Mouse (Mus musculus): ENCODE data around the gene Ly86. TPM values are rescaled to one million over a fixed set of nuclear protein-coding genes. Genes with fewer than 3 reads are reported as not detected.

Gene Ly86
- polyA plus RNA-seq, 1 experiment from 2014 or later: 6.7 TPM

DNA sequence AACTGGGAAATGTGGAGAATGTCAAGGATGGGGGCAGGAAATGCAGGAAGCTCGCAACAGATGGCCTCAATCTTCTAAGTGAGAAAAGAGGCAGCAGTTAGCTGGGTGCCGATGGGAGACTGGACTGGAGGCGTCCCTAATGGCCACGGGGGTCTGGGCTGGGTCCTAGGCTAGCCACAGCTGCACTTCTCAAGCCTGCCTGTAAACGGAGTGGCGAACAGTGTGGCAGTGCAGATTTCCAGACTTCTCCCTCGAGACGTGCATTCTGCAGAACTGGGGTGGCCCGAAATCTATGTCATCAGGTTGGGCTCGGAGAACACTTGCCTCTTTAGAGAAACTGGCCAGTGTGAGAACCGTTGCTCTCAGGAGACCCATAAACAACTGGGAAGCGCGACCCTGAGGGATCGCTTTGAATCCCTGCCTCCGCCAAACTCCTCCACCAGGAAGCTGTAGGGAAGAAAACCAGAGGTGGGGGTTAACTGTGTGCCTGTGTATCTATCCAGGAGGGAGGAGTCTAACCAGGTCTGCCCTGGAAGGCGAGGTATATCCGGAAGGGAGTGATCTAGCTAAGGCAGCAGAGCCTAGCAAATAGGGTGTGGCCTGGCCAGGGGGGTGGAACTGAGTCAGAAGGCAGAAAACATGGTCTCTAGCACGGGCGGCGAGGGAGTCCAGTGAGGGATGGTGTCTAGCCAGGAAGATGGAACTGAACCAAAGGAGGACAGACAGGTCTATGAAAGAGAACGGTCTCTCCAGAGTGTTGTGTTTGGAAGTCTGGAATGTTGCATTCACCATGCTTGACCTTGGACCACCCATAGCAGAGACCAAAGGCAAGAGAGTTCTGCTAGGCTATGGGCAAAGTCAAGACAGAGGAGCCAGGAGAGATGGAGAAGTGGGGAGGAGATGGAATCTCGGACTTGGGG lies 107.3 kb downstream of the Ly86 start:
- Histone ChIP-seq H3K27ac (no peak overlapping the region), H3K9me3 (no peaks in the 10 kb centered on the region), H3K27me3 (replicated peaks) (no peaks in the 10 kb centered on the region), H3K4me2 (replicated peaks) (peak overlapping the region; percentile 60), H3K4me3 (peak overlapping the region; percentile 13; the same call in 1 of the 2 replicates), H3K9ac (0 out of 2 replicates have a peak overlapping the region, but pooled peaks have one; percentile 17), H3K4me1 (peaks cover 15% of the 10 kb centered on the region), H3K36me3 (no peaks in the 10 kb centered on the region)
- peak; percentile 64 for ATAC-seq (ENCODE audit: low FRiP score, low read depth)
- 5% methylated on average over 22 of the region's 22 CpGs for WGBS

DNA sequence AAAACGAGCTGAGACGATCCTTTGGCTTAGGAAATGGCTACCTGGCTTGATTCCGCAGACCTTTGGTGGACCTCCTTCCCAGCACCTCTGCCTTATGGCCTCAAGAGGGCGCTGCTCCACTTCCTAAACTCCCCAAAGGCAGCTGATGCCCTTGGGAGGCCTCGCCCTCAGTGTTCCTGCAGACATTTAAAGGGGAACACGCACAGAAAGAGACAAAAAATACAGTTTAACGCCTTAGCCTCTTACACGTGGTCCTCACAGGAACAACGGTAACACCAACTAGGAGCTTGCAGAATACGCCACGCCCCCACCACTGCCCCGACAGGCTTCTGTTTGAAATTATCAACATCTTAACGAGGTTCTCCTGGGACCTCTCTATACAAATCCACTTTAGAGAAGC lies 108.2 kb downstream of the Ly86 start:
- WGBS: 7% methylated on average over 13 of the region's 13 CpGs
- Histone ChIP-seq H3K9ac (no peak overlapping the region), H3K27ac (no peak overlapping the region), H3K4me1 (peaks cover 15% of the 10 kb centered on the region), H3K4me2 (replicated peaks) (peak overlapping the region; percentile 60; the same call in 1 of the 2 replicates), H3K36me3 (no peaks in the 10 kb centered on the region), H3K27me3 (replicated peaks) (no peaks in the 10 kb centered on the region), H3K9me3 (no peaks in the 10 kb centered on the region), H3K4me3 (no peak overlapping the region)
- no peak for ATAC-seq (ENCODE audit: low FRiP score, low read depth)

DNA sequence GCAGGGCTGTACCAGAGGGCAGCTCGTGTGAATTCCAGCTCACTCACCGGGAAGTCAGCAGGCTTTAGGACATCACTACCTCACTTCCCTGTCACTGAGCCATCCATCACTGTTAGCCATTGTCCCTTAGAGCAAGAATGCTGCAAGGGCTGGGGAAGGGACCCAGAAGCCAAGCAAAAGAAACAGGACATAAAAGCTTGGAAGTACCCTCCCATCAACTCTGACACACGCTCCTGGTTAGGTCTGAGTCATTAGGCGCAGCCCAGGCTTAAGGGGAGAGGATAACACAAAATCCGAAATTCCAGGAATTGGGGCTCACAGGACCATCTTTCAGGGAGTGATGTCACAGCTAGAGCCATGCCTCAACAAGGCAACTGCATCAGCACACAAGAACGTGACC lies 109.3 kb downstream of the Ly86 start:
- H3K4me2 ChIP-seq (replicated peaks): no peak overlapping the region
- peaks cover 15% of the 10 kb centered on the region for H3K4me1 ChIP-seq
- no peaks in the 10 kb centered on the region for H3K36me3 ChIP-seq
- 21% methylated on average over 6 of the region's 6 CpGs for WGBS
- no peak overlapping the region for H3K4me3 ChIP-seq
- no peaks in the 10 kb centered on the region for H3K27me3 ChIP-seq (replicated peaks)
- H3K9me3 ChIP-seq: no peaks in the 10 kb centered on the region
- no peak overlapping the region for H3K27ac ChIP-seq
- ATAC-seq (ENCODE audit: low FRiP score, low read depth): no peak
- no peak overlapping the region for H3K9ac ChIP-seq

DNA sequence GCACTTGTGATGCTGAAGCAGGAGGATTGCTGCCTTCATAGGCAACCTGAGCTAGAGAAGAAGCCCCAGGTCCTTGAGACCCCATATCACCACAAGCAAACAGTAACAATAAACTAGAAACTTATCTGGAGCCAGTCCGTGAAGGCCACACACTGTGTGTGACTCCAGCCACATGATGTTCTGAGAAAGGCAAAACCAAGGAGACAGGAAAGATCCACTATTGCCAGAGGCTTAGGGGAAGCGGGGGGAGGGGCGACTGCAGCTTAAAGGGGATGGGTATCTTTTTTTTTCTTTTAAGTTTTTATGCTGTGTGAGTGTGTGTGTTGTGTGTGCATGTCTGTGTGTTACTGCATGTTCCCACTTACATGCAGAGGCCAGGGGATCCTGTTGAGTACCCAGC lies 110.6 kb downstream of the Ly86 start:
- WGBS: 74% methylated on average over 3 of the region's 3 CpGs
- H3K9me3 ChIP-seq: no peaks in the 10 kb centered on the region
- H3K27ac ChIP-seq: no peak overlapping the region

DNA sequence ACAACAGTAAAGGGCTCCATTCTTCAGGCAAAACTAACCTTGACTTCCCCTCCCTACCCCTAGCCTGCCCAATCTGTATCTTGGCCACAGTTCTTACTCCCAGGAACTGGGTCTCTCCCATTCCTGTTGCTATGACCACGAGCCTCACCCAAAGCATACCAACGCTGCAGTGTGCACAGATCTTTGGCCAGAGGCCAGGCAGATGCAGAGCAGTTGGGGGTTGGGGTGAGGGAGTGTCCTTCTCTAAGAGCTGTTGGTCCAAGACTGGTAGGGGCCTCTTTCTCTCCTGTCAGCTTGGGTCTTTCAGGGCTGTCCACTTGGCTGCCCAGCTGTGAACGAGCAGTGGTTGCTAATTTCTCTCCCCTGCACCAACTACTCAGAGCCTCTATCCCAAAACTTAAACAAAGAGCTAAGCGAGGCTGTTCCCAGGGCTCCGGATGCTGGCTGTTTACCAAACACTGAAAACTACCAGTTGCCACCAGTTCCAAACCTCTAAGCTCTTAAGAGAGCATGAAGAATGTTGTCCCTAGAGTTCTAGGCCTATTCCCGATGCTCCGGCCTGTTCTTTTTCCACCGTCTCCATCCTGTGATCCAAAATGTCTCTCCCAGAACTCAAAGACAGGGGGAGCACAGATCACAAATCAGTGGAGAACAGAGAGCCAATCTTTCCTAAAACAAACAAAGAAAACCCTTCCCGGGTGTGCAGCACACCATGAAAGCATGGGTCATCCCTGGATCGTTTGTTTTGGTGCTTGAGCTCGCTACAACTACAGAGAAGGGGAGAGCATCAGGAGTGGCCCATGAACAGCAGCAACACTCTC lies 112.2 kb downstream of the Ly86 start:
- Histone ChIP-seq H3K4me3 (no peak overlapping the region), H3K4me1 (peaks cover 12% of the 10 kb centered on the region), H3K27me3 (replicated peaks) (no peaks in the 10 kb centered on the region), H3K4me2 (replicated peaks) (no peak overlapping the region), H3K27ac (no peak overlapping the region), H3K9me3 (no peaks in the 10 kb centered on the region), H3K9ac (no peak overlapping the region), H3K36me3 (no peaks in the 10 kb centered on the region)
- peak; percentile 41 for ATAC-seq (ENCODE audit: low FRiP score, low read depth)
- 56% methylated on average over 11 of the region's 11 CpGs for WGBS

More for the DNA sequence above, 110.6 kb downstream of the Ly86 start:
- no peak overlapping the region for H3K4me3 ChIP-seq
- no peak overlapping the region for H3K9ac ChIP-seq
- H3K36me3 ChIP-seq: no peaks in the 10 kb centered on the region
- peaks cover 15% of the 10 kb centered on the region for H3K4me1 ChIP-seq
- H3K27me3 ChIP-seq (replicated peaks): no peaks in the 10 kb centered on the region
- H3K4me2 ChIP-seq (replicated peaks): no peak overlapping the region
- ATAC-seq (ENCODE audit: low FRiP score, low read depth): no peak

DNA sequence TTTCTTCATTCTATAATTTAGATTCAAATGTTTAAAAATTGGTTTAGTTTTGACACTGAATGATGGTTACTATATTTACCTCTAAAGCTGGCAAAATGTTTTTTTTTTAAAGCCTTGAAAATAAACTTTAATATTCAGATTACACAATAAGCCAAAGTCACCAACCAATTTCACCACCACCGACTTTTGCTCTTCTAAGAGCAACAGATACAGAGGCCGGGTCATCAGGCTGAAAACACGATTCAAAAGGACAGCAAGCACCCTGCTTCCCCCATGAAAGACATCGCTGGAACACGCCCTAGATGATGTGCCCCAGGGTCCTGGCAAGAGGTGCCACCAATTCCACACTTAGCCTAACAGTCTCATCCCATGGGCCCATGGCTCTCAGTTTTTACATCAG lies 113.5 kb downstream of the Ly86 start:
- ATAC-seq (ENCODE audit: low FRiP score, low read depth): no peak
- no peaks in the 10 kb centered on the region for H3K27me3 ChIP-seq (replicated peaks)
- H3K9me3 ChIP-seq: no peaks in the 10 kb centered on the region
- no peak overlapping the region for H3K27ac ChIP-seq
- no peak overlapping the region for H3K4me3 ChIP-seq
- no peak overlapping the region for H3K9ac ChIP-seq
- no peaks in the 10 kb centered on the region for H3K4me1 ChIP-seq
- H3K36me3 ChIP-seq: no peaks in the 10 kb centered on the region
- 75% methylated on average over 5 of the region's 5 CpGs for WGBS
- no peak overlapping the region for H3K4me2 ChIP-seq (replicated peaks)

DNA sequence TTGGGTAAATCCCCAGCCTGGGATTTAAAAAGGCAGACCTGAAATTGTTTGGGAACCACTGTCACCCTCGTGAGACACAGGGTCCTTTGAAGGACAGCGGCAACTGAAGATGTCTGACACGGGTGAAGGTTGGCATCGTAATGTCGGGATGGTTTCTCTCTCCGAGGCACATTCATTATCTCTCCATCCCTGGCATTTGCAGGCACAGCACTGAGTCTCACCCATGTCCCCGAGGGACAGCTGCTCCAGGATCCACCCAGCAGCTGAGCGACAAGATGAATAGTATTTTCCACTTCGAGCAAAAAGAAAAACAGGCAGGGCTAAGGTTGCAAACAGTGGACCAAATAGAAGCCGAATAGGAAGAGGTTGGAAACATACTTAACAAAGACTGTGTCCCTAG lies 114.0 kb downstream of the Ly86 start:
- WGBS: 74% methylated on average over 10 of the region's 10 CpGs
- ATAC-seq (ENCODE audit: low FRiP score, low read depth): no peak

DNA sequence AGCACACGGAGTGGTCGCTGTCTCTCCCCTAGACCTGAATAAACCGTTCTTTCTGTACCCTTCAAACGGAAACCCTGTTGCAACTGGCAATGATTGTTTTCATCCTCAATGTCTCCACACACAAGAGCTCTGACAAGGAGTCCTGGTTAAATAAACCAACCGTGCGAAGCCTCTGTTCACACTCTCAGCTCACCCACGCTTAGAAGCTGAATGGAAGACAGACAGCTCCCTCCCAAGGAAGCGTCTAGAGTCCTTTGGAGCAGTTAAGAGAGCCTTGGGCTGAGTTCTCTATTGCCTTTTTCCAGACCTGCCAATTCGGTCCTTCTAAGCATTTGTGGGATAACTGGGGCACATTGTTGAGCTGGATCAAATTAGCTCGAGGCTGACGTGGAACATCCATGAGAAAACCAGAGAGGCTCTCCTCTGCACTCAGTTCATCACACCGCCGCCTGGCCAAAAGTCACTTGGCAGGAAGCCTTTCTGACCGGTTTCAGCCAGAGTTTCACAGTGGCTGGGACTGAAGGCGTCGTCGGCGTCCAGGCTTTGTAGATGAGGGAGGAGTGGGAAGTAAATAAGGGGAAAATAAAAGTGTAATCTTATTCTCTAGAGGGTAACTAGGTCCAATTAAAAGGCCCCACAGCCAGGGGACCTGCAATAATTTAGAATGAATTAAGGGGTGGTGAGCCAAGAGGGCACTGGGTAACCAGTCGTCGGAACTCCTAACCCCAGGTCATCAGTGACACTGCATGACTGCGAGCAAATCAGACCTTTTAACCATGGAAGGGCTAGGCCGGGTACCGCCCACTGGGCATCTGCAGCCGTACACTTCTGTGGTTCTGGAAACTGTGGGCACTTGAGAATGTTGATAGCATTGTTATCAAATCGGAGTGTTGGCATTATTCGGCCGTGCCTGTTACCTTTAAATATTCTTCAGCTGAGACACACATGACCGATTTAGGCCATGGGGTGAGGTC lies 115.2 kb downstream of the Ly86 start:
- Histone ChIP-seq H3K36me3 (no peaks in the 10 kb centered on the region), H3K27ac (no peak overlapping the region), H3K9me3 (no peaks in the 10 kb centered on the region), H3K4me1 (no peaks in the 10 kb centered on the region), H3K27me3 (replicated peaks) (no peaks in the 10 kb centered on the region), H3K9ac (no peak overlapping the region), H3K4me2 (replicated peaks) (no peak overlapping the region), H3K4me3 (no peak overlapping the region)
- 61% methylated on average over 28 of the region's 28 CpGs for WGBS
- ATAC-seq (ENCODE audit: low FRiP score, low read depth): no peak

More for the DNA sequence above, 114.0 kb downstream of the Ly86 start:
- Histone ChIP-seq H3K27ac (no peak overlapping the region), H3K36me3 (no peaks in the 10 kb centered on the region), H3K9ac (no peak overlapping the region), H3K4me3 (no peak overlapping the region), H3K27me3 (replicated peaks) (no peaks in the 10 kb centered on the region), H3K9me3 (no peaks in the 10 kb centered on the region), H3K4me1 (no peaks in the 10 kb centered on the region), H3K4me2 (replicated peaks) (no peak overlapping the region)

DNA sequence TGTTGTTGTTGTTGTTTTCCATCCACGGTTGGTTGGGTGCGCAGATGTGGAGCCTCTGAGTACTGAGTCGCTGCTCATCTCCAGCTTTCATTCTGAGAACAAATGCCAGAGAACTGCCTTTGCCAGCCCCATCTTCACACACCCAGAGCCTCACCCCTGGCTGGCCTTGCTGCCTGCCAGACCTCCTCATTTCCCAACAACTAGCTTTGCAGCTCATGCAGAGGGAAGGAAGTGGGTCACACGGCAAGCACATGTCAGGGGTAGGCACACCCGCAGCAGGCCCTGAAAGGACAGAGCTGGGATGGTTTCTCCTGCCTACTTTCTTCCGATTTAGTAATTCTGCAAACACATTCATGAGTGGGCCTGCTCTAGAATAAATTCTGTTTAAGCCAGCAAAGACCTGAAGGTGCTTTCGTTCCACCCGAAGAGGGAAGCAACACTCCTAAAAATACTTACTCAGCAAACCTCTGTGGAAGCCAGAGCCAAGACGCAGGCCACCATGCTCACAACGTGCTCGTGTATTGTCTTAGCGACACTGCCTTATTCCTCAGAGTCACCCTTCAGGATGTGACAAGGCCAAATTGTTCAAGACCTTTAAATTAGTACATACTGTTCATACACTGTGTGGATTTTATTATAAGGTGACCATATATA lies 117.2 kb downstream of the Ly86 start:
- no peak overlapping the region for H3K4me2 ChIP-seq (replicated peaks)
- no peak for ATAC-seq (ENCODE audit: low FRiP score, low read depth)
- H3K9me3 ChIP-seq: no peaks in the 10 kb centered on the region
- no peak overlapping the region for H3K4me3 ChIP-seq
- no peaks in the 10 kb centered on the region for H3K27me3 ChIP-seq (replicated peaks)
- no peaks in the 10 kb centered on the region for H3K4me1 ChIP-seq
- H3K36me3 ChIP-seq: no peaks in the 10 kb centered on the region
- H3K9ac ChIP-seq: no peak overlapping the region
- 93% methylated on average over 12 of the region's 12 CpGs for WGBS
- no peak overlapping the region for H3K27ac ChIP-seq

DNA sequence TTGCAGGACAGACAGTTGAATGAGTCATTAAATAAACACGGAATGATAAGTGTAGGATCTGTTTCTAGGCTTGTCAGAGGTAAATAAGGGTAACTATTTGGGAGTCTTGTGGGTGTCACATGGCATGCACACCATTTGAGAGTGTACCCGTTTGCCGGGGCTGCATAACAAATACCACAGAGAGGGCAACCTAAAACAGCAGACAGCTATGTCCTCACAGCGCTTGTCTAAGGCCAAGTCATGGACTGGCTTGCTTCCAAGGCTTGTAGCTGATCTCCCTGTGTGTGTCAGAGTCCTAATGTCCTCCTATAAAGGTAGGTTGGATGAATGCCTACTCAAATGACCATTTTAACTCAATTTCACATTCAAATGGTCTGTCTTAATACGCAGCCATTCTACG lies 120.7 kb downstream of the Ly86 start:
- no peak for ATAC-seq (ENCODE audit: low FRiP score, low read depth)
- peaks cover 8% of the 10 kb centered on the region for H3K4me1 ChIP-seq
- H3K36me3 ChIP-seq: no peaks in the 10 kb centered on the region
- H3K4me2 ChIP-seq (replicated peaks): no peak overlapping the region
- H3K4me3 ChIP-seq: no peak overlapping the region
- no peaks in the 10 kb centered on the region for H3K9me3 ChIP-seq
- whole genome bisulfite sequencing: 86% methylated on average over 6 of the region's 6 CpGs
- no peaks in the 10 kb centered on the region for H3K27me3 ChIP-seq (replicated peaks)
- H3K9ac ChIP-seq: no peak overlapping the region
- H3K27ac ChIP-seq: no peak overlapping the region

DNA sequence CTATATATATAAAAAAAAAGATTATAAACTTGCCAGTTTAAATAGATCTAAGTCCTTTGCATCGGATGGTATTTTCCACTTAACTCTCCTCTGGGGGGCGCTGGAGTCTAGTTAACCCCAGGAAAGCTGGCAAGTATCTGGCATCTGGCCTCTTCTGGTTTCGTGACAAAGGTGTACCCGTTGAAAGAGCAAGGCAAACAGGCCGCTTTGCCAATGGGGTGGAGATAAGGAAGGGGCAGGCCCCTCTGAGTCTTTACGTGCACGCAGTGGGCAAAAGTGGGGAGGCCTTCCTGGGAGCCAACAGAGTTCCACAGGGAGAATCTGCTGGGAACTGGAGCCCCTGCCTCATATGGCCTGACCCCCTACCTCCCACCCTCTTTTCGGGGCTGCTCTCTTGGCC lies 122.8 kb downstream of the Ly86 start:
- no peaks in the 10 kb centered on the region for H3K36me3 ChIP-seq
- WGBS: 12% methylated on average over 8 of the region's 8 CpGs
- no peaks in the 10 kb centered on the region for H3K9me3 ChIP-seq
- H3K27ac ChIP-seq: no peak overlapping the region
- H3K4me1 ChIP-seq: peaks cover 8% of the 10 kb centered on the region
- no peak for ATAC-seq (ENCODE audit: low FRiP score, low read depth)
- H3K9ac ChIP-seq: peak overlapping the region; percentile 26; the same call in 1 of the 2 replicates
- H3K27me3 ChIP-seq (replicated peaks): no peaks in the 10 kb centered on the region
- H3K4me2 ChIP-seq (replicated peaks): peak overlapping the region; percentile 40
- H3K4me3 ChIP-seq: no peak overlapping the region
